Mouse (Mus musculus) heart, embryonic 15.5 days (tissue): ENCODE measurements around the gene Ubr2. TPM values are rescaled to one million over a fixed set of nuclear protein-coding genes. Genes with fewer than 3 reads are reported as not detected.

Source experiments
- ATAC-seq: fragments of 200-750 bp; cut with Nextera tagmentation; replicated peaks from 2 replicates; pipeline ENCODE4 v1.8.0; 2017; ENCODE audit warnings: low read depth, moderate TSS enrichment; ENCODE audit not compliant: insufficient number of reproducible peaks, insufficient read depth, low FRiP score
- H3K27ac ChIP-seq: fragments of 300-500 bp; sonication (generic); 2 replicates; pipeline ENCODE4 v1.5.1; 2015; ENCODE audit warnings: mild to moderate bottlenecking, inconsistent platforms
- H3K27me3 ChIP-seq: fragments of 300-500 bp; sonication (generic); 2 replicates; pipeline ENCODE4 v1.6.1; 2015; ENCODE audit warnings: inconsistent platforms
- H3K36me3 ChIP-seq: fragments of 300-500 bp; sonication (generic); 2 replicates; pipeline ENCODE4 v1.6.1; 2015; ENCODE audit warnings: mild to moderate bottlenecking, inconsistent platforms
- H3K4me1 ChIP-seq: fragments of 300-500 bp; sonication (generic); replicated peaks from 2 replicates; pipeline ENCODE4 v1.6.1; 2015; ENCODE audit warnings: inconsistent platforms
- H3K4me2 ChIP-seq: fragments of 300-500 bp; sonication (generic); 2 replicates; pipeline ENCODE4 v1.6.1; 2015; ENCODE audit warnings: inconsistent platforms, mild to moderate bottlenecking, moderate library complexity
- H3K4me3 ChIP-seq: fragments of 300-500 bp; sonication (generic); 2 replicates; pipeline ENCODE4 v1.5.1; 2015; ENCODE audit warnings: mild to moderate bottlenecking, inconsistent platforms
- H3K9ac ChIP-seq: fragments of 300-500 bp; sonication (generic); 2 replicates; pipeline ENCODE4 v1.6.1; 2015; ENCODE audit warnings: mild to moderate bottlenecking, inconsistent platforms
- H3K9me3 ChIP-seq: fragments of 300-500 bp; sonication (generic); replicated peaks from 2 replicates; pipeline ENCODE4 v1.6.1; 2016; ENCODE audit warnings: inconsistent platforms
- WGBS: fragments of 180-500 bp; shearing (Covaris S2); methylation state at CpG from one replicate; pipeline ENCODE4 v1.1.7; 2015; ENCODE audit warnings: mixed read lengths; 5-methylcytosine and 5-hydroxymethylcytosine counted together
- polyA plus RNA-seq: library from polyadenylated mRNA; unstranded; fragments of >200 nt; fragmentation: Nextera tagmentation; extraction: Ambion mirVana; gene quantifications from 2 replicates; pipeline ENCODE4 v1.2.1, GENCODE M21; 2015

Ubr2 gene
- polyA plus RNA-seq = 14.4 and 16.7 TPM in 2 replicates

- Histone ChIP-seq H3K4me3 (peak within 1 kb of the TSS; percentile 87), H3K4me2 (peak within 1 kb of the TSS; percentile 71), H3K9me3 (no peaks in the 10 kb centered on the region), H3K27ac (peak within 1 kb of the TSS; percentile 98), H3K9ac (peak within 1 kb of the TSS; percentile 94), H3K36me3 (0 out of 2 replicates have a peak, but pooled peaks cover 7% of the 10 kb centered on the region), H3K4me1 (peaks cover 34% of the 10 kb centered on the region), H3K27me3 (peaks cover 5% of the 10 kb centered on the region; the same call in 1 of the 2 replicates)
- peak; percentile 98 for ATAC-seq
- under 1% methylated on average over 77 of the region's 77 CpGs for WGBS
Measured at GRCm38 (mm10) chr17:47009898-47010721, at the start of gene Ubr2. TSS of gene Ubr2 (minus strand) at chr17:47010556.

GRCm38 (mm10) chr17:47059836-47060360 is 49.5 kb upstream of the Ubr2 start:
- no peak overlapping the region for H3K4me3 ChIP-seq
- 37% methylated on average over 12 of the region's 12 CpGs for WGBS
- H3K9ac ChIP-seq = no peak overlapping the region
- peak overlapping the region; percentile 31; the same call in 1 of the 2 replicates for H3K27ac ChIP-seq
- H3K4me1 ChIP-seq = peaks cover 3% of the 10 kb centered on the region; the same call in 1 of the 2 replicates
- H3K36me3 ChIP-seq = no peaks in the 10 kb centered on the region
- no peaks in the 10 kb centered on the region for H3K9me3 ChIP-seq
- 0 out of 2 replicates have a peak overlapping the region, but pooled peaks have one; percentile 21 for H3K4me2 ChIP-seq
- H3K27me3 ChIP-seq = no peaks in the 10 kb centered on the region
- 0 out of 2 replicates have a peak, but pooled peaks have one; percentile 35 for ATAC-seq

GRCm38 (mm10) chr17:47057966-47058365 is 47.6 kb upstream of the Ubr2 start:
- H3K4me2 ChIP-seq = no peak overlapping the region
- H3K4me1 ChIP-seq = peaks cover 10% of the 10 kb centered on the region; the same call in 1 of the 2 replicates
- no peaks in the 10 kb centered on the region for H3K36me3 ChIP-seq
- no peak overlapping the region for H3K4me3 ChIP-seq
- H3K27me3 ChIP-seq = no peaks in the 10 kb centered on the region
- no peaks in the 10 kb centered on the region for H3K9me3 ChIP-seq
- ATAC-seq = no peak
- no peak overlapping the region for H3K9ac ChIP-seq
- 88% methylated on average over 4 of the region's 4 CpGs for WGBS
- H3K27ac ChIP-seq = no peak overlapping the region

- no peak overlapping the region for H3K9ac ChIP-seq
- H3K9me3 ChIP-seq = no peaks in the 10 kb centered on the region
- no peak overlapping the region for H3K4me2 ChIP-seq
- peaks cover 11% of the 10 kb centered on the region; the same call in 1 of the 2 replicates for H3K4me1 ChIP-seq
- WGBS = 78% methylated on average over 6 of the region's 6 CpGs
- no peak for ATAC-seq
- H3K27me3 ChIP-seq = no peaks in the 10 kb centered on the region
- no peak overlapping the region for H3K4me3 ChIP-seq
- H3K36me3 ChIP-seq = no peaks in the 10 kb centered on the region
- no peak overlapping the region for H3K27ac ChIP-seq
Measured at GRCm38 (mm10) chr17:47056476-47056875, 46.1 kb upstream of the Ubr2 start.

- Histone ChIP-seq H3K27me3 (no peaks in the 10 kb centered on the region), H3K27ac (peak overlapping the region; percentile 69), H3K36me3 (no peaks in the 10 kb centered on the region), H3K9ac (no peak overlapping the region), H3K9me3 (no peaks in the 10 kb centered on the region), H3K4me1 (peaks cover 11% of the 10 kb centered on the region; the same call in 1 of the 2 replicates), H3K4me3 (no peak overlapping the region), H3K4me2 (no peak overlapping the region)
- WGBS = 77% methylated on average over 7 of the region's 7 CpGs
- no peak for ATAC-seq
Measured at GRCm38 (mm10) chr17:47055121-47055520, 44.8 kb upstream of the Ubr2 start.

- Histone ChIP-seq H3K36me3 (no peaks in the 10 kb centered on the region), H3K9me3 (no peaks in the 10 kb centered on the region), H3K9ac (no peak overlapping the region), H3K4me2 (peak overlapping the region; percentile 41; the same call in 1 of the 2 replicates), H3K4me3 (peak overlapping the region; percentile 4; the same call in 1 of the 2 replicates), H3K4me1 (peaks cover 11% of the 10 kb centered on the region; the same call in 1 of the 2 replicates), H3K27ac (peak overlapping the region; percentile 69), H3K27me3 (no peaks in the 10 kb centered on the region)
- WGBS = 40% methylated on average over 11 of the region's 11 CpGs
- 0 out of 2 replicates have a peak, but pooled peaks have one; percentile 64 for ATAC-seq
Measured at GRCm38 (mm10) chr17:47054613-47055012, 44.3 kb upstream of the Ubr2 start.

- Histone ChIP-seq H3K4me1 (peaks cover 11% of the 10 kb centered on the region; the same call in 1 of the 2 replicates), H3K27me3 (no peaks in the 10 kb centered on the region), H3K9me3 (no peaks in the 10 kb centered on the region), H3K36me3 (no peaks in the 10 kb centered on the region), H3K27ac (no peak overlapping the region), H3K4me3 (no peak overlapping the region), H3K9ac (no peak overlapping the region), H3K4me2 (no peak overlapping the region)
- WGBS = 88% methylated on average over 3 of the region's 3 CpGs
- no peak for ATAC-seq
Measured at GRCm38 (mm10) chr17:47050678-47051077, 40.3 kb upstream of the Ubr2 start.

- ATAC-seq = no peak
- Histone ChIP-seq H3K4me1 (0 out of 2 replicates have a peak, but pooled peaks cover 2% of the 10 kb centered on the region), H3K9ac (no peak overlapping the region), H3K36me3 (no peaks in the 10 kb centered on the region), H3K9me3 (no peaks in the 10 kb centered on the region), H3K27me3 (no peaks in the 10 kb centered on the region), H3K4me3 (no peak overlapping the region), H3K4me2 (no peak overlapping the region), H3K27ac (no peak overlapping the region)
- 91% methylated on average over 14 of the region's 14 CpGs for WGBS
Measured at GRCm38 (mm10) chr17:47042866-47043265, 32.5 kb upstream of the Ubr2 start.

GRCm38 (mm10) chr17:47038844-47039803 is 28.8 kb upstream of the Ubr2 start:
- ATAC-seq = peak; percentile 55
- no peak overlapping the region for H3K27ac ChIP-seq
- H3K36me3 ChIP-seq = no peaks in the 10 kb centered on the region
- WGBS = 28% methylated on average over 18 of the region's 18 CpGs
- peak overlapping the region; percentile 53 for H3K4me2 ChIP-seq
- peak overlapping the region; percentile 26 for H3K4me3 ChIP-seq
- H3K9ac ChIP-seq = no peak overlapping the region
- no peaks in the 10 kb centered on the region for H3K9me3 ChIP-seq
- no peaks in the 10 kb centered on the region for H3K27me3 ChIP-seq
- 0 out of 2 replicates have a peak, but pooled peaks cover 2% of the 10 kb centered on the region for H3K4me1 ChIP-seq

GRCm38 (mm10) chr17:47034536-47034935 is 24.2 kb upstream of the Ubr2 start:
- Histone ChIP-seq H3K4me2 (no peak overlapping the region), H3K4me1 (0 out of 2 replicates have a peak, but pooled peaks cover 2% of the 10 kb centered on the region), H3K27ac (no peak overlapping the region), H3K36me3 (no peaks in the 10 kb centered on the region), H3K27me3 (peaks cover 7% of the 10 kb centered on the region; the same call in 1 of the 2 replicates), H3K9ac (no peak overlapping the region), H3K4me3 (no peak overlapping the region), H3K9me3 (no peaks in the 10 kb centered on the region)
- ATAC-seq = no peak
